Mouse (Mus musculus): Measurements from ENCODE around the gene Rab40b. TPM values are rescaled to one million over a fixed set of nuclear protein-coding genes. Genes with fewer than 3 reads are reported as not detected.
"Not testable (repeated sequence)": the region's sequence is repeated elsewhere in the genome, so short reads cannot be mapped to it uniquely, and the experiment has no call there.

Rab40b gene
- polyA plus RNA-seq, 1 experiment from 2014 or later, result 5.5 TPM

DNA sequence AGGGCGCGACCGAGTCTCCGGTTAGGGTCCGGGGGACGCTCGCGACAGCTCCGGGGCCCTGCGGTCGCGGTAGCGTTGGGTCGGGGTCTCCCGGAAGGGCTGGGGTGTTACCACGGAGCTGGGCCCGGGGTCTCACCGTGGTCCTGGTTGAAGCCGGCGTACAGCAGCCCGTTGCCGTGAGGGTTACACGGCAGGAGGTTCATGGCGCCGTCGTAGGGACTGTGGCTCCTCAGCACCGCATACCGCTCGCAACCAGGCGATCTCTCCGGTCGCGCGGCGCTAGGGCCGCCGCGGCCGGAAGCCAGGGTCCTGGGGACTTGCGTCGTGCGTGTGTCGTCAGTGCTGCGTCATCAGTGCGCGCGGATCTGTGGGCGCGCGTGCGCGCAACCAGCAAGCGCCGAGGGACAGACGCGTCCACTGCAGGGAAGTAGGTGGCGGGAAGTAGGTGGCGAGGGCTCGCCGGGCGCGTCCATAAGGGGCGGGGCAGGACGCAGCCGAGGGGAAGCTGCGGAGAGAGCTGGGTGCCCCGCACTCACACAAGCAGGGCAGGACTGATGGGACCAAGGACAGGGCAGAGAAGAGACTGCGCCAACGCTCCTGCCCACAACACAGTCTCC is 33.9 kb downstream of the Rab40b start, which contains the start of gene Wdr45b:
Gene Wdr45b, minus strand, starts transcription at position 355 of the 617 bp plus-strand sequence.
- H3K9ac ChIP-seq (ENCODE audit: low read length), result peak within 1 kb of the TSS; percentile 100
- H3K4me3 ChIP-seq (ENCODE audit: low read depth, low read length), result peak within 1 kb of the TSS; percentile 85
- H3K27ac ChIP-seq (replicated peaks), result peak within 1 kb of the TSS; percentile 96
- H3K9me3 ChIP-seq (ENCODE audit: control insufficient read depth, low read length), result no peaks in the 10 kb centered on the region
- H3K4me2 ChIP-seq (replicated peaks; ENCODE audit: low read depth), result peak within 1 kb of the TSS; percentile 73
- peak; percentile 97 for ATAC-seq (ENCODE audit: low FRiP score, low TSS enrichment)
- no peaks in the 10 kb centered on the region for H3K27me3 ChIP-seq (ENCODE audit: control insufficient read depth, insufficient read depth, low read length)
- H3K4me1 ChIP-seq (replicated peaks; ENCODE audit: control insufficient read depth, insufficient read depth), result 0 out of 2 replicates have a peak, but pooled peaks cover 6% of the 10 kb centered on the region
- TF ChIP-seq EP300 (optimal IDR thresholded peaks at IDR 0.05) (no peak), CTCF (IDR thresholded peaks at IDR 0.05; ENCODE audit: low read depth) (no peak; the same call in 1 of the 2 replicates)
- no peaks in the 10 kb centered on the region for H3K36me3 ChIP-seq (ENCODE audit: control insufficient read depth, insufficient read depth, low read length)
- WGBS, result 1% methylated on average over 65 of the region's 69 CpGs
- DNase-seq (ENCODE audit: low spot score), result peak; percentile 98

DNA sequence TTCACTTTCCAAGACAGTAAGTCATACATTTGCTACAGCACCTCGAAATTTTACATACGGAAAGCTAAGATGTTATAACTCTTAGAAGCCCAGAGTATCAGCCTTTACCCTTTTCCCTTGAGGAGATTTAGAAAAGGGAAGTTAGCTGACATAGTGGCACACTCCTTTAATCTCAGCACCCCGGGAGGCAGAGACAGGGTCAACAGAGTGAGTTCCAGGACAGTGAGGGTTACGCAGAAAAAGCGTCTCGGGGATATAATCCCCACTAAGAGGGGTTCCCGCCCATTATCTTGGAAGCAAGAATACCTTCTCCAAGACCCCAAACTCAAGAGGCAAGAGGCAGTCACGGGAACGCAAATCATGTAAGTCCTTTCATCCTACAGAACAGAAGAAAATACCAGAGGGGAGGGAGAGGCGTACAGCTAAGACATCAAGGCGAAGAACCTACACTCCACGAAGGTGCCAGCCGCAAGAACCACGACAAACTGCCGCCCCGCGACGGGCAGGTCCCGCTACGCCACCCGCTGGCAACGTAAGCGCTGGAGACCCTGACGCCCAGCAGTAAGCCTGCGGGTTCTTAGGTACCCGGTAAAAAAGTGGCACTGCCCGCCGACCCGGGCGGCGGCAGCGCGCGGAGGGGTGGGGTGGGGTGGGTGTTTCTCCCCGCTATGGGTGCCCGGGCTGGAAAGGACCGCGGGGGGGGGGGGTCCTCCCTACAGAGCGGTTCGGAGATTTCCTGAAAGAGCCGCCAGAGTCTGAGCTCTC is 34.5 kb downstream of the Rab40b start:
- H3K4me1 ChIP-seq (replicated peaks; ENCODE audit: control insufficient read depth, insufficient read depth), result 0 out of 2 replicates have a peak, but pooled peaks cover 6% of the 10 kb centered on the region
- peak overlapping the region; percentile 73 for H3K4me2 ChIP-seq (replicated peaks; ENCODE audit: low read depth)
- peak overlapping the region; percentile 85 for H3K4me3 ChIP-seq (ENCODE audit: low read depth, low read length)
- 3% methylated on average over 38 of the region's 41 CpGs for WGBS
- peak overlapping the region; percentile 100 for H3K9ac ChIP-seq (ENCODE audit: low read length)
- H3K27ac ChIP-seq (replicated peaks), result peak overlapping the region; percentile 96
- no peak for TF ChIP-seq EP300 (optimal IDR thresholded peaks at IDR 0.05)
- peak; percentile 53 for TF ChIP-seq CTCF (IDR thresholded peaks at IDR 0.05; ENCODE audit: low read depth)
- no peak; the same call in 1 of the 2 replicates for ATAC-seq (ENCODE audit: low FRiP score, low TSS enrichment)
- DNase-seq (ENCODE audit: low spot score), result peak; percentile 63
- no peaks in the 10 kb centered on the region for H3K9me3 ChIP-seq (ENCODE audit: control insufficient read depth, low read length)
- H3K27me3 ChIP-seq (ENCODE audit: control insufficient read depth, insufficient read depth, low read length), result no peaks in the 10 kb centered on the region
- H3K36me3 ChIP-seq (ENCODE audit: control insufficient read depth, insufficient read depth, low read length), result no peaks in the 10 kb centered on the region

DNA sequence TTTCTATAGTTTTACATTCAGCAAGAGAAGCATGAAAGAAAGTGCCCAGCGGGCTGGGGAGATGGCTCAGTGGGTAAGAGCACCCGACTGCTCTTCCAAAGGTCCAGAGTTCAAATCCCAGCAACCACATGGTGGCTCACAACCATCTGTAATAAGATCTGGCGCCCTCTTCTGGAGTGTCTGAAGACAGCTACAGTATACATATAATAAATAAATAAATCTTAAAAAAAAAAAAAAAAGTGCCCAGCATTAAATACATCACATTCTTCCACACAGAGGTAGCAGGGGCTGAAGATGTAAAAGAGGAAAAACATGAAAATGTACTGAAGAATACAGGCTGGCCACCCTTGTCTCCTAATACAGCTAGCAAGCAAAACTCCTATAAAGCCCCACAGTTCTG is 39.3 kb downstream of the Rab40b start:
- ATAC-seq (ENCODE audit: low FRiP score, low TSS enrichment); H3K4me3 ChIP-seq (ENCODE audit: low read depth, low read length); H3K9ac ChIP-seq (ENCODE audit: low read length); H3K27ac ChIP-seq (replicated peaks); H3K36me3 ChIP-seq (ENCODE audit: control insufficient read depth, insufficient read depth, low read length); H3K9me3 ChIP-seq (ENCODE audit: control insufficient read depth, low read length); H3K27me3 ChIP-seq (ENCODE audit: control insufficient read depth, insufficient read depth, low read length); DNase-seq (ENCODE audit: low spot score); H3K4me2 ChIP-seq (replicated peaks; ENCODE audit: low read depth); H3K4me1 ChIP-seq (replicated peaks; ENCODE audit: control insufficient read depth, insufficient read depth): not testable (repeated sequence)
- TF ChIP-seq CTCF (IDR thresholded peaks at IDR 0.05; ENCODE audit: low read depth), result peak; percentile 42
- WGBS, result 81% methylated on average over 3 of the region's 3 CpGs

DNA sequence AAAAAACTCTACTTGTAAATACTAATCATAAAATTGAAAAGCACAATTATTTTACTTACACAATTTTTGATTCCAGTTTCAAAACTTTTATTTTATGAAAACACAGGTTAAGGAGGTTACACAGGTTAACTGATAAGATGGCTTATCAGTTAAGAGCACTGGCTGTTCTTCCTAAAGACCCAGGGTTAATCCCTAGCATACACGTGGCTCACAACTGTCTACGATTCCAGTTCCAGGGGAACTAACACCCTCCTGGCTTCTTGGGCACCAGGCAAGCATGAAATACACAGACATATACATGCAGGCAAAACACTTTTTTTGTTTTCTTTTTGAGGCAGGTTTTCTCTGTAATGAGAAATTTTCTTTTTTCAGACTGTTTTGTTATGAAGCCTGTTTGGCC is 39.9 kb downstream of the Rab40b start:
- Histone ChIP-seq H3K4me2 (replicated peaks; ENCODE audit: low read depth) (no peak overlapping the region), H3K36me3 (ENCODE audit: control insufficient read depth, insufficient read depth, low read length) (peaks cover 5% of the 10 kb centered on the region; the same call in 1 of the 2 replicates), H3K9me3 (ENCODE audit: control insufficient read depth, low read length) (no peaks in the 10 kb centered on the region), H3K27me3 (ENCODE audit: control insufficient read depth, insufficient read depth, low read length) (no peaks in the 10 kb centered on the region), H3K27ac (replicated peaks) (no peak overlapping the region), H3K9ac (ENCODE audit: low read length) (no peak overlapping the region), H3K4me3 (ENCODE audit: low read depth, low read length) (no peak overlapping the region), H3K4me1 (replicated peaks; ENCODE audit: control insufficient read depth, insufficient read depth) (no peaks in the 10 kb centered on the region)
- ATAC-seq (ENCODE audit: low FRiP score, low TSS enrichment) (no peak), DNase-seq (ENCODE audit: low spot score) (no peak)
- no peak for TF ChIP-seq CTCF (IDR thresholded peaks at IDR 0.05; ENCODE audit: low read depth)
- TF ChIP-seq EP300 (optimal IDR thresholded peaks at IDR 0.05), result no peak
- 83% methylated on average over 2 of the region's 2 CpGs for WGBS

DNA sequence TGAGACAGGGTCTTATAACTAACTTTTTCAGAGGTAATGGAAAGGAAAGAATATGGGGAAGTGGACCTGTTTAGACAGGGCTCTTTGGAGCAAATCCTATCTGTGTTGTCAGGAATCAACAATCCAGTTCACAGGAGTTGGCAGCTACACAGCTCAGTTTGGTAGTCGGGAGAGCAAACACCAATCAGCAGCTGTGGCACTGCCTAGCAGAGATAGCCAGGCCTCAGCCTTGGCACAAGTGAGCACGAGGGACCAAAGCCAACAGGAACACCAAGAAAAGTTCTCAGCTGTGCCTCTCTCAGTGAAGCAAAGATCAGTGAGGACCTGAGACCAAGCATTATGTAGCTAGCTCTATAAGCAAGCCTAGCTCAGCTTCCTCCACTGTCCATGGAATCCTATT is 41.0 kb downstream of the Rab40b start:
- H3K9me3 ChIP-seq (ENCODE audit: control insufficient read depth, low read length), result no peaks in the 10 kb centered on the region
- no peak overlapping the region for H3K27ac ChIP-seq (replicated peaks)

DNA sequence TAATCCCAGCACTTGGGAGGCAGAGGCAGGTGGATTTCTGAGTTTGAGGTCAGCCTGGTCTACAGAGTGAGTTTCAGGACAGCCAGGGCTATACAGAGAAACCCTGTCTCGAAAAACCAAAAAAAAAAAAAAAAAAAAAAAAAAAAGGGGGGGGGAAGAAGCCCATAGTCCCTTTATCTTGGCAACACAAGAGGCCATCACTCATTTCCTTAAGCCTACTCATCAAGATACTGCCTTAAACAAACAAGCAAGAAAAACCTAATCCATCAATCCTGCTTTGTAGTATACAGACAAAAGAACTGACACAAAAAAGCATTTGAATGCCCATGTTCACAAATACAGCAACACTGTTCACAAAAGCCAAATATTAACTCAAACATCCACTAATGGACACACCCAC is 45.6 kb downstream of the Rab40b start:
- H3K4me3 ChIP-seq (ENCODE audit: low read depth, low read length); H3K36me3 ChIP-seq (ENCODE audit: control insufficient read depth, insufficient read depth, low read length); H3K27ac ChIP-seq (replicated peaks); H3K9me3 ChIP-seq (ENCODE audit: control insufficient read depth, low read length); DNase-seq (ENCODE audit: low spot score); H3K4me2 ChIP-seq (replicated peaks; ENCODE audit: low read depth); H3K27me3 ChIP-seq (ENCODE audit: control insufficient read depth, insufficient read depth, low read length); H3K9ac ChIP-seq (ENCODE audit: low read length); H3K4me1 ChIP-seq (replicated peaks; ENCODE audit: control insufficient read depth, insufficient read depth): not testable (repeated sequence)
- WGBS, result no CpG with 5 or more reads among the region's 1 CpGs
- ATAC-seq (ENCODE audit: low FRiP score, low TSS enrichment), result peak; percentile 42; the same call in 1 of the 2 replicates

More for the DNA sequence above, 41.0 kb downstream of the Rab40b start:
- Histone ChIP-seq H3K36me3 (ENCODE audit: control insufficient read depth, insufficient read depth, low read length) (peaks cover 5% of the 10 kb centered on the region; the same call in 1 of the 2 replicates), H3K4me1 (replicated peaks; ENCODE audit: control insufficient read depth, insufficient read depth) (no peaks in the 10 kb centered on the region), H3K9ac (ENCODE audit: low read length) (no peak overlapping the region), H3K4me3 (ENCODE audit: low read depth, low read length) (no peak overlapping the region), H3K27me3 (ENCODE audit: control insufficient read depth, insufficient read depth, low read length) (no peaks in the 10 kb centered on the region), H3K4me2 (replicated peaks; ENCODE audit: low read depth) (no peak overlapping the region)
- WGBS, result 90% methylated on average over 2 of the region's 2 CpGs
- ATAC-seq (ENCODE audit: low FRiP score, low TSS enrichment) (no peak), DNase-seq (ENCODE audit: low spot score) (no peak)
- no peak for TF ChIP-seq CTCF (IDR thresholded peaks at IDR 0.05; ENCODE audit: low read depth)
